Mouse (Mus musculus): ENCODE measurements around the gene Xndc1. TPM values are rescaled to one million over a fixed set of nuclear protein-coding genes. Genes with fewer than 3 reads are reported as not detected.
"Not testable (repeated sequence)": the region's sequence is repeated elsewhere in the genome, so short reads cannot be mapped to it uniquely, and the experiment has no call there.

The Xndc1 gene
- total and polyA plus RNA-seq, 2 experiments from 2014 or later = 14.6 to 18.0 TPM

DNA sequence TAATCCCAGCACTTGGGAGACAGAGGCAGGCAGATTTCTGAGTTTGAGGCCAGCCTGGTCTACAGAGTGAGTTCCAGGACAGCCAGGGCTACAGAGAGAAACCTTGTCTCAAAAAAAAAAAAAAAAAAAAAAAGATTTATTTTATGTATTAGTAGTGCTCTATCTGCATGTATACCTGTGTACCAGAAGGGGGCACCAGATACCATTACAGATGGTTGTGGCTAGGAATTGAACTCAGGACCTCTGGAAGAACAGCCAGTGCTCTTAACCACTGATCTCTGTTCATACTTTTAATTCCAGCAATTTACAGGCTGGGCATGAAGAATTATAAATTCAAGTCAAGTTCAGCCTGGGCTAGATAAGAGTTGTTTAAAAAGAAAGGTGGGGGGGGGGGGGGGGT lies 16.8 kb upstream of the Xndc1 start:
- ATAC-seq (ENCODE audit: low FRiP score); H3K4me3 ChIP-seq (ENCODE audit: low read depth, low read length); H3K4me1 ChIP-seq (ENCODE audit: insufficient read depth, low read length): not testable (repeated sequence)

DNA sequence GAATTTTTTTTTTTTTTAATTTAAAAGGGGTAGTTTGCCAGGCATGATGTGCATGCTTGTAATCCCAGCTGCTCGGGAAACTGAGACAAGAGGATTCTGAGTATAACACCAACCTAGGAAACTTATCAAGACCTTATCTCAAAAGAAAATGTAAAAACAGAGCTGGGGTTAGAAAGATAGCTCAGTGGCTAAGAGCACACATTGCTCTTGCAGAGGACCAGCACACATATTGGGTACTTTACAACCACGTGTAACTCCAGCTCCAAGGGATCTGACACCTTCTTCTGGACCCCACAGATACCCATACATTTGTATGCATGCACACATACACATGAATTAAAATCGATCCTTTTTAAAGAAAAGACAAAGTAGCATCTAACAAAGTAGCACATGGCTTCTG lies 4.0 kb upstream of the Xndc1 start:
- no peak for DNase-seq (ENCODE audit: low spot score)
- H3K27ac ChIP-seq (ENCODE audit: low read depth, low read length) = no peak overlapping the region
- no peak overlapping the region for H3K4me2 ChIP-seq (ENCODE audit: low read depth, low read length, poor library complexity, severe bottlenecking)
- no peak for TF ChIP-seq CTCF (IDR thresholded peaks at IDR 0.05)
- H3K4me3 ChIP-seq (ENCODE audit: low read depth, low read length) = no peak overlapping the region
- peaks cover 8% of the 10 kb centered on the region; the same call in 1 of the 2 replicates for H3K4me1 ChIP-seq (ENCODE audit: insufficient read depth, low read length)
- no peak overlapping the region for H3K9ac ChIP-seq (replicated peaks; ENCODE audit: low read length, poor library complexity, severe bottlenecking)
- 95% methylated on average over 3 of the region's 3 CpGs for WGBS
- peaks cover 4% of the 10 kb centered on the region; the same call in 1 of the 2 replicates for H3K36me3 ChIP-seq (ENCODE audit: insufficient read depth, low read length)
- no peak for ATAC-seq (ENCODE audit: low FRiP score)
- H3K9me3 ChIP-seq (ENCODE audit: low read length) = no peaks in the 10 kb centered on the region
- H3K27me3 ChIP-seq (ENCODE audit: insufficient read depth, low read length) = no peaks in the 10 kb centered on the region

More for the DNA sequence above, 16.8 kb upstream of the Xndc1 start:
- H3K27me3 ChIP-seq (ENCODE audit: insufficient read depth, low read length); H3K9ac ChIP-seq (replicated peaks; ENCODE audit: low read length, poor library complexity, severe bottlenecking); H3K9me3 ChIP-seq (ENCODE audit: low read length); H3K27ac ChIP-seq (ENCODE audit: low read depth, low read length); DNase-seq (ENCODE audit: low spot score); H3K4me2 ChIP-seq (ENCODE audit: low read depth, low read length, poor library complexity, severe bottlenecking); H3K36me3 ChIP-seq (ENCODE audit: insufficient read depth, low read length): not testable (repeated sequence)
- peak; percentile 37 for TF ChIP-seq CTCF (IDR thresholded peaks at IDR 0.05)

DNA sequence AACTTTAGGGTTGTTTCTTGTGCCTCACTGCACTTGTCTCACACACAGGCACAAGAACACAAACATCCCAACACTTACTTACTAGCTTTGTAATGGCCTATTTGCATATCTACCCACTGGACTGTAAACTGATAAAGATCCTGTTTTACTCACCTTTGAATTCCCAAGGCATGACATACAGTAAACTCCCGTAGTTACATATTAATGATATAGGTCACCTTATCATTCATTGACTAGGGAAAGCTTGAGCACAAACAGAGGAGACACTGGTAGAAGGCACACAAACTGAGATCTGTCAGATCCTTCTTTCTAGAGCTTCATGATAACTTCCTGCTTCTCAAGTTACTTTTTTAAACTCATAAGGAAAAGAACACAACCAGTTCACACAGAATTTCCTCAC lies 3.1 kb upstream of the Xndc1 start:
- Histone ChIP-seq H3K9ac (replicated peaks; ENCODE audit: low read length, poor library complexity, severe bottlenecking) (no peak overlapping the region), H3K4me1 (ENCODE audit: insufficient read depth, low read length) (peaks cover 8% of the 10 kb centered on the region; the same call in 1 of the 2 replicates), H3K27me3 (ENCODE audit: insufficient read depth, low read length) (no peaks in the 10 kb centered on the region), H3K27ac (ENCODE audit: low read depth, low read length) (no peak overlapping the region), H3K9me3 (ENCODE audit: low read length) (no peaks in the 10 kb centered on the region), H3K36me3 (ENCODE audit: insufficient read depth, low read length) (peaks cover 4% of the 10 kb centered on the region; the same call in 1 of the 2 replicates), H3K4me2 (ENCODE audit: low read depth, low read length, poor library complexity, severe bottlenecking) (no peak overlapping the region), H3K4me3 (ENCODE audit: low read depth, low read length) (no peak overlapping the region)
- WGBS = 92% methylated on average over 1 of the region's 1 CpGs
- no peak for TF ChIP-seq CTCF (IDR thresholded peaks at IDR 0.05)
- no peak for DNase-seq (ENCODE audit: low spot score)
- no peak for ATAC-seq (ENCODE audit: low FRiP score)

DNA sequence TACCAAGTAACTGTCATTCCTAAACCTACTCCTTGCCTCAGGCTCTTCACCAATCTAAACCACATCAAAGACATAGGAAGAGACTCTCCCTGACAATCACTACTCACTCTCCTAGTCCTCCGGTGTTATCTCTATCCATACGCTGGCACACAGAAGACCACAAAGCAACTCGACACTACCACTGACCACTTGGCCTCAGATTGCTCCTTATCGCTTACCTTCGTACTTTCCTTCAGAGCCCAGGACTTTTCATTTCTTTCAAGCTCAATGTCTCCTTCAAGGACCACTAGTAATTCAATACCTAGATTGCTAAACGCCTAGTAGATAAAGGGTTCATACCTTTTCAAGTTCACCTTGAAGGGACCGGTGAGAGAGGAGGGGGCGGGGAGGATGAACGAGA lies 1.4 kb upstream of the Xndc1 start:
- TF ChIP-seq CTCF (IDR thresholded peaks at IDR 0.05) = no peak
- Histone ChIP-seq H3K4me1 (ENCODE audit: insufficient read depth, low read length) (peaks cover 8% of the 10 kb centered on the region; the same call in 1 of the 2 replicates), H3K36me3 (ENCODE audit: insufficient read depth, low read length) (no peaks in the 10 kb centered on the region), H3K4me2 (ENCODE audit: low read depth, low read length, poor library complexity, severe bottlenecking) (peak overlapping the region; percentile 63), H3K27me3 (ENCODE audit: insufficient read depth, low read length) (no peaks in the 10 kb centered on the region), H3K27ac (ENCODE audit: low read depth, low read length) (no peak overlapping the region), H3K4me3 (ENCODE audit: low read depth, low read length) (peak overlapping the region; percentile 64), H3K9ac (replicated peaks; ENCODE audit: low read length, poor library complexity, severe bottlenecking) (no peak overlapping the region), H3K9me3 (ENCODE audit: low read length) (no peaks in the 10 kb centered on the region)
- DNase-seq (ENCODE audit: low spot score) (no peak), ATAC-seq (ENCODE audit: low FRiP score) (no peak)
- 92% methylated on average over 9 of the region's 9 CpGs for WGBS

DNA sequence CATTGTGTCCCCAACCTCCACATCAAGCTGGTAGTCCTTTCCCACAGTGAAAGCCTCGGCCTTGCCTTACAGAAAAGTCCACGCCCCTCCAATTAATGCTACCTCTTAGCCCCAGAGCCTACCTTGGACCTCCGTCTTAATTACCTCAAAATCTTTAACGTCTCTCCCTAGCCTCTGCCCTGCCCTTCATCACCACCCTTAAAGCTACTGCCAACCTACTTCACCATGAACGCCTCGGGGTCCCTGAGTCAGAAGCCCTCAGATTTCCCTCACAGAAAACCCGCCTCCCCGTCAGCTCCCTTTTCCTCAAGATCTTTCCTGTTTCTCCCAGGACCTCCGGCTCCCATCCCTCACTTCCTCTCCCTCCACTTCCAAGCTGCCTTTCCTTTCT lies 661 bp upstream of the Xndc1 start:
- peak overlapping the region; percentile 77 for H3K9ac ChIP-seq (replicated peaks; ENCODE audit: low read length, poor library complexity, severe bottlenecking)
- peak overlapping the region; percentile 63 for H3K4me2 ChIP-seq (ENCODE audit: low read depth, low read length, poor library complexity, severe bottlenecking)
- H3K27ac ChIP-seq (ENCODE audit: low read depth, low read length) = peak overlapping the region; percentile 83
- H3K36me3 ChIP-seq (ENCODE audit: insufficient read depth, low read length) = no peaks in the 10 kb centered on the region
- under 1% methylated on average over 9 of the region's 9 CpGs for WGBS
- no peaks in the 10 kb centered on the region for H3K27me3 ChIP-seq (ENCODE audit: insufficient read depth, low read length)
- no peak for TF ChIP-seq CTCF (IDR thresholded peaks at IDR 0.05)
- DNase-seq (ENCODE audit: low spot score) = peak; percentile 21
- no peaks in the 10 kb centered on the region for H3K9me3 ChIP-seq (ENCODE audit: low read length)
- H3K4me1 ChIP-seq (ENCODE audit: insufficient read depth, low read length) = peaks cover 8% of the 10 kb centered on the region; the same call in 1 of the 2 replicates
- peak overlapping the region; percentile 64 for H3K4me3 ChIP-seq (ENCODE audit: low read depth, low read length)
- ATAC-seq (ENCODE audit: low FRiP score) = peak; percentile 50

DNA sequence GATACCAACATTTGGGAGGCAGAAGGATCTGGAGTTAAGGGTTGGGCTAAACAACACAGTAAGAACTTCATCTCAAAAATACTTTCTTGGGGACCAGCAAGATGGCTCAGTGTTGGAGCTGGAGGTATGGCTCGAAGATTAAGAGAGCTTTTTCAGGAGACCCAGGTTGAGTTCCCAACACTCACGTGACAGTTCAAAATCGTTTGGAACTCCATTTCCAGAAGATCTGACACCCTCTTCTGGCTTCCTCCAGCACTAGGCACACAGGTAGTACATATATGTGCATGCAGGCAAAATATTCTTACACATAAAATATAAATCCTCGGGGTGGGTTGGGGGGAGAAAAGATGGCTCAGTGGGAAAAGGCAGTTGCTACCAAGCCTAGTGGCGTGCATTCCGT lies 1.1 kb downstream of the Xndc1 start:
- Histone ChIP-seq H3K27ac (ENCODE audit: low read depth, low read length) (no peak overlapping the region), H3K4me2 (ENCODE audit: low read depth, low read length, poor library complexity, severe bottlenecking) (peak overlapping the region; percentile 51), H3K4me3 (ENCODE audit: low read depth, low read length) (peak overlapping the region; percentile 64), H3K9ac (replicated peaks; ENCODE audit: low read length, poor library complexity, severe bottlenecking) (no peak overlapping the region; the same call in 1 of the 2 replicates), H3K4me1 (ENCODE audit: insufficient read depth, low read length) (peaks cover 8% of the 10 kb centered on the region; the same call in 1 of the 2 replicates), H3K9me3 (ENCODE audit: low read length) (no peaks in the 10 kb centered on the region), H3K27me3 (ENCODE audit: insufficient read depth, low read length) (no peaks in the 10 kb centered on the region), H3K36me3 (ENCODE audit: insufficient read depth, low read length) (no peaks in the 10 kb centered on the region)
- no peak for TF ChIP-seq CTCF (IDR thresholded peaks at IDR 0.05)
- 77% methylated on average over 6 of the region's 6 CpGs for WGBS
- no peak for DNase-seq (ENCODE audit: low spot score)
- ATAC-seq (ENCODE audit: low FRiP score) = no peak

All from midbrain, postnatal 0 days (tissue).